Mouse (Mus musculus) C2C12 (cell line): ENCODE results near the gene Tmem151a. TPM values are rescaled to one million over a fixed set of nuclear protein-coding genes. Genes with fewer than 3 reads are reported as not detected.

Experiments used
- H3K27me3 ChIP-seq: one replicate; pipeline ENCODE4 v1.6.1; 2011; ENCODE audit not compliant: control insufficient read depth, insufficient read depth, insufficient read length
- H3K36me3 ChIP-seq: one replicate; pipeline ENCODE4 v1.6.1; 2011; ENCODE audit not compliant: control insufficient read depth, insufficient read depth
- H3K4me3 ChIP-seq: one replicate; pipeline ENCODE4 v1.5.1; 2011; ENCODE audit warnings: mild to moderate bottlenecking, control low read depth; ENCODE audit not compliant: poor library complexity, insufficient read depth, severe bottlenecking
- H3K79me2 ChIP-seq: one replicate; pipeline ENCODE4 v1.6.1; 2011; ENCODE audit not compliant: control insufficient read depth, insufficient read depth
- H3K79me3 ChIP-seq: one replicate; pipeline ENCODE4 v1.6.1; 2011; ENCODE audit warnings: low read depth, control low read depth
- H3ac ChIP-seq: one replicate; pipeline ENCODE3; 2011; ENCODE audit warnings: low read depth; ENCODE audit not compliant: control insufficient read depth, insufficient read length
- CEBPB ChIP-seq: IDR thresholded peaks from one replicate; pipeline ENCODE4 v1.6.1; 2011; ENCODE audit warnings: low read depth, mild to moderate bottlenecking, control low read depth, moderate library complexity
- CTCF ChIP-seq: IDR thresholded peaks from one replicate; pipeline ENCODE4 v1.5.1; 2011; ENCODE audit not compliant: control insufficient read depth, insufficient read depth, insufficient read length
- FOSL1 ChIP-seq: IDR thresholded peaks from one replicate; pipeline ENCODE4 v1.8.0; 2011; ENCODE audit warnings: mild to moderate bottlenecking, low read length; ENCODE audit not compliant: poor library complexity, insufficient read depth, severe bottlenecking
- MAX ChIP-seq: IDR thresholded peaks from one replicate; pipeline ENCODE4 v1.6.1; 2011; ENCODE audit warnings: mild to moderate bottlenecking, control low read depth
- MYOD1 ChIP-seq: IDR thresholded peaks from one replicate; pipeline ENCODE4 v1.6.1; 2011; ENCODE audit warnings: low read depth; ENCODE audit not compliant: control insufficient read depth, insufficient read length
- MYOG ChIP-seq: IDR thresholded peaks from one replicate; pipeline ENCODE4 v1.6.1; 2011; ENCODE audit not compliant: control insufficient read depth, insufficient read length; ENCODE audit errors: extremely low read depth
- USF1 ChIP-seq: IDR thresholded peaks from one replicate; pipeline ENCODE4 v1.6.1; 2011; ENCODE audit warnings: low read depth, mild to moderate bottlenecking, control low read depth, moderate library complexity
- polyA plus RNA-seq: library from polyadenylated mRNA; unstranded; fragments of >200 nt; fragmentation: generic; extraction: Trizol; gene quantifications from one replicate; pipeline ENCODE4 v1.2.1, GENCODE M21; 2012; ENCODE audit warnings: missing spikeins

The Tmem151a gene
- polyA plus RNA-seq, 1 experiment = 4.6 TPM

- no peak overlapping the region for H3K4me3 ChIP-seq
- H3K36me3 ChIP-seq = no peaks in the 10 kb centered on the region
- TF ChIP-seq USF1 (no peak), FOSL1 (no peak), MYOG (no peak), MYOD1 (no peak)
- H3K79me2 ChIP-seq = no peaks in the 10 kb centered on the region
- no peak overlapping the region for H3ac ChIP-seq
- H3K79me3 ChIP-seq = no peaks in the 10 kb centered on the region
- no peaks in the 10 kb centered on the region for H3K27me3 ChIP-seq
Observed at GRCm38 (mm10) chr19:5082005-5082404, 3.3 kb downstream of the Tmem151a start.

- Histone ChIP-seq H3K36me3 (no peaks in the 10 kb centered on the region), H3K79me3 (no peaks in the 10 kb centered on the region), H3K79me2 (no peaks in the 10 kb centered on the region), H3K4me3 (no peak overlapping the region), H3K27me3 (no peaks in the 10 kb centered on the region), H3ac (no peak overlapping the region)
- TF ChIP-seq USF1 = peak; percentile 48
- TF ChIP-seq MYOD1 = no peak
- no peak for TF ChIP-seq MAX
- TF ChIP-seq CEBPB = no peak
Observed at GRCm38 (mm10) chr19:5079279-5079678, 6.1 kb downstream of the Tmem151a start.

- Histone ChIP-seq H3ac (no peak overlapping the region), H3K79me2 (no peaks in the 10 kb centered on the region), H3K79me3 (no peaks in the 10 kb centered on the region), H3K27me3 (no peaks in the 10 kb centered on the region), H3K36me3 (no peaks in the 10 kb centered on the region), H3K4me3 (no peak overlapping the region)
- TF ChIP-seq FOSL1 (no peak), MYOG (no peak), MAX (no peak)
Observed at GRCm38 (mm10) chr19:5073518-5073917, 11.8 kb downstream of the Tmem151a start.

GRCm38 (mm10) chr19:5073028-5073427 lies 12.3 kb downstream of the Tmem151a start:
- no peak for TF ChIP-seq USF1
- TF ChIP-seq CTCF = peak; percentile 19
- no peaks in the 10 kb centered on the region for H3K79me3 ChIP-seq
- no peak overlapping the region for H3ac ChIP-seq
- no peaks in the 10 kb centered on the region for H3K79me2 ChIP-seq
- no peaks in the 10 kb centered on the region for H3K36me3 ChIP-seq
- H3K4me3 ChIP-seq = no peak overlapping the region
- no peaks in the 10 kb centered on the region for H3K27me3 ChIP-seq

GRCm38 (mm10) chr19:5072389-5073019 lies 12.8 kb downstream of the Tmem151a start:
- Histone ChIP-seq H3ac (no peak overlapping the region), H3K79me3 (no peaks in the 10 kb centered on the region), H3K79me2 (no peaks in the 10 kb centered on the region), H3K27me3 (no peaks in the 10 kb centered on the region), H3K36me3 (no peaks in the 10 kb centered on the region), H3K4me3 (peak overlapping the region; percentile 29)
- TF ChIP-seq MYOG = no peak
- TF ChIP-seq CTCF = no peak
- peak; percentile 23 for TF ChIP-seq USF1
- no peak for TF ChIP-seq MAX

GRCm38 (mm10) chr19:5071545-5072369 lies 13.6 kb downstream of the Tmem151a start:
- H3K36me3 ChIP-seq = no peaks in the 10 kb centered on the region
- no peaks in the 10 kb centered on the region for H3K79me2 ChIP-seq
- no peak for TF ChIP-seq FOSL1
- no peak for TF ChIP-seq USF1
- no peak for TF ChIP-seq MYOG
- no peak for TF ChIP-seq MYOD1
- no peak for TF ChIP-seq CEBPB
- TF ChIP-seq MAX = no peak
- TF ChIP-seq CTCF = no peak
- H3K79me3 ChIP-seq = no peaks in the 10 kb centered on the region
- H3K4me3 ChIP-seq = peak overlapping the region; percentile 29
- no peaks in the 10 kb centered on the region for H3K27me3 ChIP-seq
- peak overlapping the region; percentile 29 for H3ac ChIP-seq
